Mouse (Mus musculus) lung, postnatal 14 days (tissue): Measurements from ENCODE around the gene Satb2.
A peak's percentile ranks its signal among the peaks of the same experiment; 100 is the strongest.

Source experiments
- DNase-seq: peaks from one replicate; pipeline ENCODE4 v3.0.0; 2021

Gene Satb2

DNA sequence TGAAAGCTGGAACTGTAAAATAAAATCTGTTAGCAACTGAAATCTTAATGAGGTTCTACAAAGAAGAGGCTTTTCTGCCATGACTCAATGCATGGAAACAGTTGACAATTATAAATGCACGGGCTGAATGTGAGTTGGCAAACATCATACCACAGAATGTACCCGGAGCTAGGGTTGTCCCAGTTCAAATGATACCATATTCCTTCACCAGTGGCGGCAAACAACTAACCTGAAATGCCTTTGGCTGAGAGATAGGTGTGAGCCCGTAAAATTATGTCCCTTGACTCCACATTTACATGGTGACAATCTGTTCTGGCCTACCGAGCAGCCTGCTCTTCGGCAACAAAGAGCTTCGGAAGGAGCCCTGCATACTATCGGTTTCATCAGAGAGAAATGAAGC is 58.0 kb downstream of the Satb2 start:
- DNase-seq, result no peak

DNA sequence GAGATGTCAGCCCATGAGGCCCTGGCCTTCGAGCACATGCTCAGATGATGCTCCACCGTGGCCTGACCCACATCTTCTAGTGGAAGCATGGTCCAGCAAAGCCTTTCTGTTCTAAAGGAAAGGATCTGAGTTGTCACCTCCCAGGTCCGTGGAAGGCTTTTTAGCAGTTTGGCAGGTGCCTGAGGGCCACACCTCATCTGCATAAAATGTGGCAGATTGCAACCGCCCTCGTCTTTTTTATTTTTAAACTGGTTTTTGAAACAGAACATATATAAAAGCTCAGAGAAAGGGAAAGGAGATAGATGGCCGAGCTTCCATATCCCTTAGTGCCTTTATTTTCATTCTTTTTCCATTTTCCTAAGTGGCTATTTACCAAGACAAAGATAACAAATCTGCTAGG is 64.2 kb downstream of the Satb2 start:
- no peak for DNase-seq

DNA sequence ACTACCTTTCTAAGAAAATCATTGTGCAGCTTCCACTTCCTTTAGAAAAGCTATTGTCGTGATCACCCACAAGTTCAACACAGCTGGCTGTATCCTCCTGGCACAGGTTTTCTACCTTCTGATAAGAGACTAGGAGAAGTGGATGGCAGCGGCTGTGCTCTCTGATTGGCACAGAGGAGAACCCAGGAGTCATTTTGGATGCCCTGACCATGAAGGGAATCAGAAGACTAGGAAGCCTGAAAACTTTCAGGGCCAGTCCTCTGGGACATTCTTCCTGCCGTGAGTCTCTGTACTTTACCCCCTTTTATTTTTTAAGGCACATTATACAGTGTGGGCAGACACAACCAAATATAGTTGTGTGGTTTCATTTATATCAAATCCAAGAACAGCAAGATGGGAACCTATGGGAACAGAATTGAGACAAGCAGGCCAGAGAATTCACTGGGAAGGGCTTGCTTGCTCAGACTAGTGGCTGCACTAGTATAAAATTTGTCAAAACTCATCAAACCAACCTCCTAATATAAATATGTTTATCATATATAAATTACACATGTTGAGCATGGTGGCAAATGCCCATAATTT is 77.7 kb downstream of the Satb2 start:
- no peak for DNase-seq

DNA sequence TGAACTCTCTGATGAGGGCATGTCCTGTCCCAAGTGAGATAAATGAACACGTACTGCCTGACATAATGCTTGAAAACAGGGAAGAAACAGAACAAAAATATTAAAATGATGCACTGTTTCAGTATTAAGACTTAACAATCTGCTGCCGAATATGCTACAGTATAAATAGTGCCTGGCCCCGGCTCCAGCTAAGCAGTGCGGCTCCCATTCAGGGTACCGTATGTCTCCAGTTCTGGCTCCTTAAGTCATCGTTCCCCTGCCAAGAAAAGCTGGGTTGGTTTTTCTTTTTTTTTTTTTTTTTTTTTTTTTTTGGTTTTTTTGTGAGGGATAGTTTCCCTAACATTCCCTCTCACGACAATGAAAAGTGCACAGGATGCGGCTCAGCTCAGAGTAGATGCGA is 78.3 kb downstream of the Satb2 start:
- DNase-seq, result no peak

DNA sequence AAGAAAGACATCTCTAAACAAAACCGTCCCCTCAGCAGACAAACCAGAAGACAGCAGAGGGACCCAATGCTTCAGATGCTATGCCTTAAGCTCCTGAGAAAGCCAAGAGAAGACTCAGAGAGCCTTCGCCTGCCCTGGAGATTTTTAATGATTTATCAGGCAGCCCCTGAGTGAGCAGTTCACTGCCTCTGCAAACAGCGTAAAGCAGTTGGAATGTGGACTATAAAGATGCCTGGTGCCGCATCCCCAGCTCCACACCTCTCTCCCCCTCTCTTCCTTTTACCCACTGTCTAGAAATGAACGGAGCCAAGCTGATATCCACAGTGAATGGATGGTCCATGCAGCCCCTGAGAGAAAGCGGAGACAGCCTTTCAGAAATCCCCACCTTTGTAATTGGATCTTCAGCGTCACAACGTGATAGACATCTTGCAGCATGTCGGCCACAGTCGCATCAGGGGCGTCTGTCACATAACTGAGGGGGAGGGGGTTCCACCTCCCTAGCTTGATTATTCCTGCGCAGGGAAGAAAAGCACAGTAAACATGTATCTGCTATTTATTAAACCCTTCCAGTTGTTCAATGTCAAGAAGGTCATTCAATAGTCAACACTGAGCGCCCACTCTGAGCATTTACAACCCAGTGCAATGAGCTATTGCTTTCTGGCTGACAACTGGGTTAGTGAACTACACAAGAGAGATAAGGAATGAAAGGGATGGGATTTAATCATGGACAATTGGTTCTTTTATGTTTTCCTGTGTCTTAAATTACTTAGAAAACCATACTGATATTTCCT is 79.6 kb downstream of the Satb2 start:
- no peak for DNase-seq

DNA sequence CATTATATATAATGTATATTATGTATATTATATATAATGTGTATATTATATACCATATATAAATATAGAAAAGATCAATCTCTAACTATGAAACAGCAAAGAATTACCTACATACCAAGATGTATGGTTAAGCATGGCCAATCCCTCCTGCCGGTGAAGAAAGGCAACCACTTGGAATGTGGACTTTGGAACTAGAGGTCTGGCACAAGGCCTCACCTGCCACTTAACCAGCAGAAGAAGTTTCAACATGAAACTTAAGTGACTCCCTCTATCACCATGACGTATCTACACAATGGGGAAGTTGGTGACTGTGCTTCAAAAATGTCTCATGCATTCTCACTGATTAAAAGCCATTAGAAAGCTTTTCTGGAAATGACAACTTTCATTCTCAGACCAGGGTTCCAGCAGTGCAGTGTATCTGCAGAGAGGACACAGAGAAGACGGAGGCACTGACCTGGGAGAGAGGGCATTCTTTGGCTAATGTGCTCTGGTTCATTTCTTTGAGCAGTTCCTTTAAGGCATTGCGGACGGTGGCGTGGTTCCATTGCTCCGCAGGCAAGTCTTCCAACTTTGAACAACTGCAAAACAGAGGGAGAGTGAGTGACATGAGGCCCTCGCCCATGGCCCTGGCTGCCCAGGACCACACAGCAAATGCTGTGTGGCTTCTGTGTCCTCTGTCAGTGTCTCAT is 80.8 kb downstream of the Satb2 start:
- DNase-seq, result peak; percentile 35

DNA sequence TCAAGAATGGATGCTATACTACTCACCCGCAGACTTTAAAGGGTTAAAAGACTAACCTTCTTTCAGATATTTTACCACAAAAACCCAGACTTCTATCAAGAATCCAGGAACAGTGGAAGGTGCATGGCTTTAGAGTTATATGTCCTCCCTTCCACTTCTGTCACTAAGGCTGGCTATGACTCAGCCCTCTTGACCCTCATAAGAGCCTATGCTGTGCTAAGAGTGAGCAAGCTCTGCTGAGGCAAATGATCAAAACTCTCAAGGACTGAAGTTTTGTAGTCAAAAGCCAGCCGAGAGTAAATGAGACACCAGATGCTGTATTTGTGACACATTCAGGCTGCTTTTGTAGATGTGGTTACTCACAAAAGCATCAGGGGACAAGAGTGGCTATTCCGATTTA is 81.8 kb downstream of the Satb2 start:
- peak; percentile 47 for DNase-seq

DNA sequence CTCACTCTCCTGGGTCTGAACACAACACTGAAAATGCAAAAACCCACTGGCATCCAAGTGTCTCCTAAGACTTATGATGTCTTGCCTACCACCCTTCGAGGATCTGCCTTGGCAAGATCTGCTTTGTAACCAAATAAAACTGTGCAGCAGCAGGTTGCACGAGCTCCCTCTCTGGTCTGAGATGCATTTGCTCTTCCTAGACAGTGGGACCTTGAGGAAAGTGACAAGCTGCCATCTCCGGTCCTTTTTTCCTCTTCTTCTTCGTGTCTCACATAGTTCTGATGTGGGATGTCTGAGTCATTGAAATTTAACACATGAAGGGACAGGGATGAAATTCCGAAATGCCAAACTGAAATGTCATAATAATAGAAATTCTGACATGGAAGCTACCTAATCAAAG is 85.7 kb downstream of the Satb2 start:
- DNase-seq, result no peak

DNA sequence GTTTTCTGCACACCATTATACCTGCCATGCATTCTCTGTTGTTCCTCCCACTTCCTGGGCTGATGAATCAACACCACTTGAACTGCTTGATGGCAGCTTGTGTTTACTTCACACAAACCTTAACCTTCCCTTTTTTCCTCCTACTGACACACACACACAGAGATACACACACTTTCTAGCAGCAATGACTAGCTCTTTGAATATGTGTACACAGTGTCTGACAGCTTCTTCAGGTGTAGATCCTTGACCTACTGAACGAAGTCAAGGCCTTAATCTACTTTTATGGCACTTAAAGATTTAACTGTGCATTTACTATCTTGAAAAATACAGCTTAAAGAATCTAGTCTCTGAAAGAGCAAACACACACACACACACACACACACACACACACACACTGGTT is 89.5 kb downstream of the Satb2 start:
- no peak for DNase-seq

DNA sequence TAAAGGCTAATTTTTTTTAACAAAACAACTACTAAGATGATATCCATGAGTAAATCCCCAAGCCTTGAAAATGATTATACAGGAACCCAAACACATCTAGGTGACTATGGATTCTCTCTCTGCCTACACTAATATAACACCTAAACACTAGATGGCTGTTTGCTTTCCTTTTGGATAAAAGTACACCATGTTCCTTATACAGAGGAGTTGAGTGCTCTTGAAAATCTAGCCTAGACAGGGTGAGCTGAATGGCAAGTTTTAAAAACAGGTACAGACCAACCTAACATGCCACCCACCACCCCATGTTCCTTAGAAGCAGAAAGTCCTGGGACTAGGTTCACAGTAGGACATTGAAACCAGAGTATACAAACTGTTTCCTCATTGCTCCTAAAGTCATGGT is 90.9 kb downstream of the Satb2 start:
- no peak for DNase-seq

DNA sequence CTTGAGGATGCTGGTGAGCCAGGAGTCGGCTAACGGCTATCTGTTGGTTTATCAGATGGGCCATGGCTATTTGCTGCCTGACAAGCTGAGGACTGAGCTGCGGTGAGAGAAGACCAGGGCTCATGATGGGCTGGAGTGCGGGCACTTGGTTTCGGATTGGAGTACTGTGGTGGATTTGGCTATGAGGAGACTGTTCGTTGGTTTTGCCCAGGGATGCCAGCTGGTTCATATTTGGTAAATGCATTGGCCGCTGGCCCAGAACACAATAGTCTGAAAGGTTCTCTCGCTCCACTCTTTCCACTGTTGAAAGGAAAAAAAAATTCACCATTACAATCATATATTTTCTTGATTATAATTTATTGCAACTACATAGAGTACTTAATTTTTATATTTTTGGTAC is 107.0 kb downstream of the Satb2 start:
- no peak for DNase-seq

DNA sequence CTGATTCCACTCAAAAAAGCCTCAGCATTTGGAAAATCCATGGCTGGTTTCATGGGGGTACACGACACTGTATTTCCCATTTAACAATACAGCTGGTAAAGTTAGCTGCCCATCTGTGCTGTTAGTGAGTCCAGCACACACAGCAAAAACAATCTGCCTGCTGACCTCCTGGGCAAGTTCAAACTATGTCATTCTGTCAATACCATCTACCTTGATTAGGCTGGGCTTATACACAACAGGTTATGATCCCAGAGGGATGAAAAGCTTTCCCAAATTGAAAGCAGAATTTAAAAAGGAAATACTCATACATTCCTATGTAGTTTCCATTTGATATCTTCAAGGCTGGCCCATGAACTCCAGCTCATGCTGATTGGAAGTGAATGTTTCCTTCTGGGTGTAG is 113.2 kb downstream of the Satb2 start:
- no peak for DNase-seq

DNA sequence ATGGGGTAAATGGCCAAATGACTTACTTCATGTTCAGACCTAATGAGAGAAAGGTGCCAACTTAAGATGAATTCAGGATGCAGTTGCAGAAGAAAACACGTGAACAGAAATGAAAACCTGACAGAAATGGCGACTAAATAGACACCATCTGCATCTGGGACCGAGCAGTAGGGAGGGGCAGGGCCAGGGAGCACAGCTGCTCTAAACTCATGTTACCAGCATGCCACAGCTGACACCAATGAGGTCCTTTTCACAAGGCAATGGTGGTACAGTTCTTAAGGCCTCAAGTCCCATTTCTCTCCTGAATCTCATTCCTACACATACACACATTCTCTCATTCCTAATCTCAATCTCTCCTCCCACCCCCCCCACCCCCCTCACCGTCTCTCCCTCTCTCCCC is 115.7 kb downstream of the Satb2 start:
- no peak for DNase-seq

DNA sequence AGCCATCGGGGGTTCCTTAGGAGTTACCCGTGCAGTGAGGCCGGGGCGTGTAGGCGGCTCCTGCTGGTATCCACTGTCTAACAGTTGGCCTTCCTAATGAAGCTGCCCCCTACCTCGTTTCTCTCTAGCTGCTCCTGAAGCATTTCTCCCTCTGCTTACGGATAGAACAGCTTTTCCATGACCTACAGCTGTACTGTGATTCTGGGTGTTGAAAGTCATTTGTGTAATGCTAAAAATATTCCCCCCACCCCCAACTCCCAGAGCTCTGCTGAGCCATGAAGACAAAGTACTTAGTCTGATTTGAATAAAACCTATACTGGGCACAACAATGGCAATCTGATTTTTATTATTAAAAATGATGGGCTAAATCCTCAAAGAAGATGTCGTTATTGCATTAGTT is 121.2 kb downstream of the Satb2 start:
- DNase-seq, result no peak

DNA sequence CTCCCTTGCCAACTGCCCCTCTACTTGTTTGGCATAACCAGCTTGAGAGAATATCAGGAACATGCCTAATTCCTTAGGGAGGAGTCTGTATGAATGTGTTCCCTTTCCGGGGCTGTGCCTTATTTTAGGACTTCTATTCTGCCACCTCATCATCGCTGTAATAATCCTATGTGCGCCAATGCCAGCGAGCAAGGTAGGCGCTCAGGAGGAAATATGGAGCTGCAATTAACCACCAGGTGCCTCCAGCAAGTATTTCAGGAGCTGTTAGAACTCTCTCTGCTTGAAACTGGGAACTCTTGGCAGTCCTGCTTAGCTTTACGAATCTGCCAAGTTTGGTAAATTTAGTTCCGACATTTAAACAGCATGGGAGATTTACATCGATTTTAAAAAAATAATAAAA is 128.0 kb downstream of the Satb2 start:
- no peak for DNase-seq

DNA sequence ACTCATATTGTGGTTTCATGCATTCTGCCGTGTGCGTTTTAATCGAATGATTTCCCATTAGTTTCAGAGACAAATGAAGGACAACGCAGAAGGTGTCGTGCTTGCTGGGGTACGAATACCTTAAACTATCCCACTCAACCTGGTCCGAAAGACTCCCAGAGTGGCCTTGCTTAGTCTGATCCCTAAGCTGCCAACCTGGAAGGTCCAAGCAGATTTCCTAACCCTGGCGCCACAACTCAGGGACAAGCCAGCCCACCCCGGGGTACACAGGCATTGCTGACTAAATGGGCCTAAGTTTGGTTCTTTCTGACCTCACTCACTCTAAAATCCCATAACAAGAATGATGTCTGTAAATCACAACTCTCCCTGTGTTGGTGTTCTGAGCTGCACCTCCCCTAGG is 132.1 kb downstream of the Satb2 start:
- DNase-seq, result no peak

DNA sequence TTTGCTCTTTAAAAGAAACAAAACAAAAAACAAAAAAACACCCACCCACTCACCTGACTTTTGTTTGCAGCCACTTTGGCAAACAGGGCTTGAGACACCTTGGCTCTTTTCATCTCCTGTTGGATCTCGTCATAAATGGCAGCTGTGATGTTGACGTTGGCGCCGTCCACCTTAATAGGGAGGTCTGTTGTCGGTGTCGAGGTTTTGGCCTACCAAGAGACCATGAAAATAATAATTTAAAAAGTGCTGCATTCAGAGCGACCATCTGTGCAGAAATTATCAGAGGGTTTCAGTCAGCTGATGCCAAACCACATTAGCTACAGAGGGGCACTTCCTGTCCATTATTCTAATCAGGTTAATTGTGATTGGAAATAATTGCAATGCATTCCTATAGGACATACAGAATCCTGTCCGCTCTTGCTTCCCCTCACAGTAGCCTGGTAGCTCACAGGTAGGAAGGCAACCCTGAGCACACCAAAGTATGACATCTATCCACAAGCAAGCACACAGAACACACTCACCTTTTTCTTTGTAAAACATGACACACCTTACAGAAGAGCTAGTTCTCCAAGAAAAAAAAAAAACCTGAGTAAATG is 132.8 kb downstream of the Satb2 start:
- no peak for DNase-seq

DNA sequence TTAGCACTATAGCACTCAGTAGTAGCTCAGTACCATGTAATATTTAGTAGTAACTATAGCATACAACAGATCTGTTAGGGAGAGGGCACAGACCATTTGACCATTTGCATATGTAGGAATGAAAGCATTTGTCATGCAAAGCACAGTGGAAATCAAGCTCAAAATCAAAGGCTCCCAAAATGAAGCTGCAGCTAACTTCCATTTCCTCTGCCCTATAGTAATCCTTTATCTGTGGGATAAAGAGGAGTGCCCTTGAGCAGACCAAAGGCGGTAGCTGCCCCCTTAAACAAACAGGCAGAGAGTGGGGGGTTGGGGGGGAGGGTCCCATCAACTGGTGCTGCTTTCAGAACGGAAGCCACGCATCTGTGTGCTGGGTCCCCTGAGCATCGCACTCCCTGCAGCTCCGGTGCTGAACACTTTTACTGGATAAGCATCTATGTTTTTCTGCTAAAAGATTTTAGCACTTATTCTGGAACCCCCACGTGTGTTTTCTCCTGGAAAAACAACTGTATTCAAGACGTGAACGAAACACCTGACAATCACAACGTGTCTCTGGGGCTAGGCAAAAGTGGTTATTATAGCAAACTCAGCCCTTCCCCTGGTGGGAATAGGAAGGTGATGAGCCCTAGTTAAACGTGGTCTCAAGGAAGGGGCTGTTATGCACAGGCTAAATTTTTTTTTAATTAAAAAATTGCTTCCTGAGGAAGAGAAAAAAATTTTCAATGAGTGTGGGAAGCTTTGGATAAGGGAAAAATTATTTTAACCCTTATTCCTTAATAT is 133.7 kb downstream of the Satb2 start:
- DNase-seq, result no peak

DNA sequence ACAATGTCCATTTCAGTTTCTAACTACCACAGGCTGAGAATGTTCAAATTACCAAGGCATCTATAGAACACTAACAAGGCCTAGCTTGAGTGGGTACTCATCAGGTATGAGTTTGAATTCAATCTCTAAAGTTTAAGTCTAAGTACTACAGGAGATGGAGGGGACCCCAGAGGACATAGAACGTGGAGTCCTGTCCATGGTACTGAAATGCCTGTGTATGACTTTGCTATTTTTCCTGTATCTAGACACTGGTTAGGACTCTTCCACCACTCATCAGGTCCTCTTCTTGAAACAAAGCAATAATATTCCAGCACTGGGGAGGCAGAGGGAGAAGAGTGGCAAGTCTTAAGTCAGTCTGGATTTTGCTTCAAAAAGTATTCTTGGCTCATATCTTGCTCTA is 139.5 kb downstream of the Satb2 start:
- DNase-seq, result no peak

DNA sequence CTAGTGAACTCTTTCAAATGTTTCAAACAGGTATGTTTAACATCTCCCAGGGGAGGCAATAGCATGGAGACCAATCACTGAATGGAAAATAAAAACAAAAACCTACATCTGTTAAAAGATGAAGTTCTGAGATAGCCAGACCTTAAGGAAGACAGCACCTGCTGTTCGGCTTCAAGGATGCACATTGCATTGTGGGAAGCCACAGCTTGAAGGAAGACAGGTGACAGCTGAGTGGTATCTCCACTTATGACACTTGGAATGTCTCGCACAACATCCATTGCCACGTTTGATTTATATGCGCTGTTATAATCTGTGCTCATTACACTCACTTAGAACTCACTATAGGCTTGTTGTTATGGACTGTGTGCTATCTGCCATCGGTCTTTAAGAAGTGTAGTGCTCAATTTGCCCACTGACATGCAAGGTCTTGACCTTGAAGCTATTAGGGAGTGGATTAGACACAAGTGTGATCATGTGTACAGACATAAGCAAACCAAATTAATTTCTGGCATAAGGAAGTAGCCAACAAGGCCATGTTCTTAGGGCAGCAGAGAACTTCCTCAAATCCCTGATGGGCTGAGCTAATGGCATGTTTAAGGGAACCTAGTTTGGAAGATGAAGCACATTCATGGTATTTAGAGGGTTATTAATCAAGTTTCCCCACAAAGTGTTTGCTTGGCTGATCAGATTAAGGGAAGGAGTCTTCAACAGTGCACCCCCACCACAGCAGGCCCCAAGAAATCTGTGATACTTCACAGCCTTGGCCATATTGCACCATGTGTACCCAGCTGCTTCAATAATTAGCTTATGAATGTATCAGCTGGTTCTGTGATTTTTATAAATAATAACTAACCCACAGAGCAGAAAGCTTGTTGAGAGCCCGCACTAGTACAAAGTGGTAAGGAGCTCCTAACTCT is 144.2 kb downstream of the Satb2 start:
- no peak for DNase-seq

DNA sequence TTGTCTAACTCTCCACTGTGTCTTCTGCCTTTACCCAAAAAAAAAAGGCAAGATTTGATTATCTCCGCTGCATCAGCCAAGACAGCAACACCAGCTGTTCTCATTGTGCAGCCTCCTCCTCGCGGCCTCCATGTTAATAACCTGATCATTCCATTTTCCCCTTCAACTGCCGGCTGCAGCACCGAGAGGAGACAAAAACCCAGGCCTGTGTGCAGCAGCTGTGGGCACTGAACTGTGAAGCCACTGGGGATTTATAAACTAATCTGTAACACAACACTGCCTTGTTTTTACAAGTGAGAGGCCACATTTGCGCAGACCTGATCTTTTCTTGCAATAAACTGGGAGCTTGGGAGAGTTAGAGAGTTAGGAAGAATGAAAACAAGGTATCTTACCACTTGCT is 145.1 kb downstream of the Satb2 start:
- no peak for DNase-seq

DNA sequence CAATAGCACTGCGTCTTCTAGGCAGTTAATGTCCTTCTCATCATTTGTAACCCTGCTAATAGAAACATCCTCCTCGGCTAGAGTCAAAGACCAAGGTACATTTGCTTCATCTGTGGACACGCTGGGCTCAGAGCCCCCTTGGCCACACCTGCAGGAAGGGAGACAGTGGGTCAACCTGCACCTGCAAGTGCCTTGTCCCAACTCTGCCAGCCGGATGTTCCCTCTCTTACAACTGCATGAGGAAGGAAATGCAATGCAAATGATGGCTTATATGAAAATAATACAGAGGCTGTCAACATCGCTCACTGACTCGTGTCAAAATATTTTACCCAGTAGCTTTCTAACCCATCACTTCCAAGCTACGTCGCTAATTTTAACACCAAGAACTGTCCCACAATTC is 145.7 kb downstream of the Satb2 start:
- DNase-seq, result no peak
